Mouse (Mus musculus) large intestine, adult 2 months (tissue): Measurements from ENCODE around the gene Kcnip1. TPM values are rescaled to one million over a fixed set of nuclear protein-coding genes. Genes with fewer than 3 reads are reported as not detected.

ENCODE experiments used
- DNase-seq: peaks from one replicate; pipeline ENCODE4 v3.0.0-alpha.2; 2012; ENCODE audit warnings: low read depth, low spot score
- WGBS: fragments of 180-500 bp; shearing (Covaris S2); methylation state at CpG from one replicate; pipeline ENCODE4 v1.1.7; 2018; 5-methylcytosine and 5-hydroxymethylcytosine counted together
- polyA plus RNA-seq: library from polyadenylated mRNA; depleted of rRNA; stranded (reverse); fragments of >200 nt; gene quantifications from 2 replicates; pipeline ENCODE4 v1.2.3, GENCODE M21; 2012

Kcnip1 gene
- polyA plus RNA-seq, 1 experiment, result 0.50 TPM

DNA sequence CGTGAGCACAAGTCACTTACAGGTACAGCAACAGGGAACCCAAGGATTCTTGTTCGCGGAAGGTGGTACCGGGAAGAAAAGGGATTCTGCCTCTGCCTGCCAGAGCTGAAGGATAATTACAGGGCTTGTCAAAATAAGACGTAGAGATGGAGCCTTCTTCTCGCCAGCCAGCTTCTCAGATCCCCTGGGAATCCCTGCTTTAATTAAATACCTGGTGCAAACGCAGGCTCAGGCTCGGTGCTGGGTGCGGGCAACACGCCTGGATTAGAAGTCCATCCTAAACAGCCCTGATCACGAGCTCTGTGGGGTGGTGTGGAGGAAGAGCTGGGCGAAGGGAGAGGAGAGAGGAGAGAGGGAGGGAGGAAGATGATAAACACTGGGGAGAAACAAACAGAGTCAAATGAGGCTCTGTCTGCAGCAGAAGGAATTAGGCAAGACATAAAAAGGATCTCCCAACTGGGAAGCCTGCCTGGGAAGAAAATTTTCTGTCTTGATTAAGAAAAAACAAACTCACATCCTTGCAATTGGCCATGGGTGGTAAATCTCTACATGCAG lies 194.8 kb downstream of the Kcnip1 start:
- WGBS, result 45% methylated on average over 12 of the region's 12 CpGs
- DNase-seq, result no peak

GRCm38 (mm10) chr11:33787362-33787761 lies 205.6 kb downstream of the Kcnip1 start:
- 25% methylated on average over 5 of the region's 5 CpGs for WGBS

GRCm38 (mm10) chr11:33786572-33786971 lies 206.4 kb downstream of the Kcnip1 start:
- DNase-seq, result no peak
- 79% methylated on average over 4 of the region's 4 CpGs for WGBS

More at GRCm38 (mm10) chr11:33787362-33787761, 205.6 kb downstream of the Kcnip1 start:
- DNase-seq, result no peak

- WGBS, result 46% methylated on average over 10 of the region's 10 CpGs
- no peak for DNase-seq
Measured at GRCm38 (mm10) chr11:33781561-33781971, 211.4 kb downstream of the Kcnip1 start.

- WGBS, result 68% methylated on average over 4 of the region's 4 CpGs
- no peak for DNase-seq
Measured at GRCm38 (mm10) chr11:33780263-33780662, 212.7 kb downstream of the Kcnip1 start.

DNA sequence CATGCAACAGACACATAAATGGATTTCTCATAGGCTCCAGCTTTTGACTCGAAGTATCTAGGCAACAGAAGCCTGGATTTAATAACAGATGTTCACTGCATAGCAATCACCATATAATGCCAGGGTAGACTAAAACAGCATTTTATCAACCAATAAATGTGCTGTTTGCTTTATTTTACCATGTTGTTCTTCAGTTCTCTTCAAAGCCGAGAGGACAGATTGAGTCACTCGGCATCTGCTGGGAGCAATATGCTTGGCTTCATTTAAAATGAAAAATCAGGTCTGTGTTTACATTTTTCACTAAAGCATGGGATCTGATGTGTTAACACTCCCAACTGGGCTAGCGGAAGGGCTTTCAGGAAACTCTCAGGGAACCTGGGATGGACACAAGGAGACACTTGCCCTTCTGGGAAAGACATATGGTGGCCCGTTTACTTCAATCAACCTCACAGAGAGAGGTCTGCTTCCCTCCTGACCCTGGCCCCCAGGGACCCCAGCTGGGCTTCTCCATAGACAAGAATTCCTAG lies 220.3 kb downstream of the Kcnip1 start:
- WGBS, result 54% methylated on average over 5 of the region's 5 CpGs
- no peak for DNase-seq

DNA sequence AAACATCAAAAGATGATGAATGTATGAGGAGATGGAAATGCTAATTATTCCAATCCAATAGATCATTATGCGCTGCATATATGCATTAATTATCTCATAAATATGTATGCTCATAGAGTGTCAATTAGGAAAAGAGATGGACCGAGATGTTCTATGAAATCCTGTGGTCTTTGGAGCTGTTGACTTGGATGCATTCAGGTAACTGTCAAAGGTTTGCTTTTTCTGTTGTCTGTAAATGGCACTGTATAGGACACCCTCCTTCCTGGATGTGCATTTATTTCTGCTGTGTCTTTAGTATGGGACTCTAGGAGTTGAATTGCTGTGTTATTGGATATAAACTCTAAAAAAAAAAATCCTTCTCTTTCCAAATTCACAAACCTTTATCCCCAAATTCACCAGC lies 220.9 kb downstream of the Kcnip1 start:
- DNase-seq, result no peak
- WGBS, result 94% methylated on average over 2 of the region's 2 CpGs

DNA sequence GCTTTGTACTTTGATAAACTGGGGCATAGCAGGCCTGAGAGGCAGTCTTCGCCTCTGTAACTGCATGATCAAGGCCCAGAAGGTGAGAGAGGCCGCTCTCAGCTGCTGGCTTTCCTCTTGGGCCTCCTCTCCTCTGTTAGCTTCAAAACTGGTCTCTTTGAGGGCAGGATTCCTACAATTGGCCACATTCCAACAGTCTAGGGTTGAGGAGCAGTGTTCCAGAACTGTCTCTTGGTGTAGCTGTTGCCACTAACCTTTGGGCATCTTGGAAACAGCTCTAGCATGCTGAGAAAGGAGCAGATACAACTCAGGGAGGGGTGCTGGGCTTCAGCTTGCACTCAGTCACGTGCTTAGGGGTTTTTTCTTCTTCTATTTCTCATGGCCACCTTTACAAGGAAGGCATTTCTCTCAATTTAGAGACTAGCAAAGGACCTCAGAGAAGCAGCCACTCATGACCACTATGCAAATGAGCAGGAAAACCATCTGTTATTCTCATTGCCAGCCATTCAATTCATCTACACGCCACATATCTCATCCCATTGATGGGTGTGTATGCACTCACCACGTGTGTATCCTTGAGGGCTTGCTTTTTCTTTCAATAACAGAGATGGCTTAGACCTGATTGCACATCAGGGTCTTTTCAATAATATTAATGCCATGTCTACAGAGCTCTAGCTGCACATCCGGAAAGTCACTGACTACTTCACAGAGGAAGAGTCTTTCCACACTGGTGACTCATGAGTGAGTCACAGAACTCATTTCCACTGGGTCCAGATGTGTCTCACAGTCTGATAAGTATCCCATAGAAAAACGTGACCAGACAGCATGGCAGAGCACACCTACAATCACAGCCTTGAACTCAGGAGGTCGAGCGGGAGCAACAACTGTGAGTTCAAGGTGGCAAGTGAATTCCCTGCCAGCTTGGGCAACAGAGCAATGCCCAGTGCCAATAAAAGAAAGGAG lies 225.7 kb downstream of the Kcnip1 start:
- 62% methylated on average over 9 of the region's 9 CpGs for WGBS
- DNase-seq, result no peak

GRCm38 (mm10) chr11:33761201-33761755 lies 231.7 kb downstream of the Kcnip1 start:
- DNase-seq, result no peak
- WGBS, result 83% methylated on average over 16 of the region's 16 CpGs

DNA sequence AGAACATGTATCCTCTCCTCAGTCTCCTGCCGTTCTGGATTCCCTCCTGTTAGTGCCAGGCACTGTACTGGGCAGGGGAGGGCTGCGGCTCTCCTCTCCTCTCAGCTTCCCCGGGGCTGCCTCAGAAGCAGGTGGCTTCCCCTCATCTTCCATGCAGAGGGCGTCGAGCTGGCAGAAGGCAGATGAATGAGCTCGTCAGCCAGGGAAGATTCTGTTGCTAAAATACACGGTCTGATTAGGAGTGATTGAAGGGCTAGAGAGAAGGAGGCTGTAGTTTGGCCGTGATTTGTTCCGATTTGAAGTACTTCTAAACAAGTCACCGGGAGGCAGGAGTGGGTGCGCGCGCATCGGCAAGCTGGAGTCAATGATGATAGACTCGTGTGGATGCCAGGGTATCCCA lies 236.3 kb downstream of the Kcnip1 start:
- no peak for DNase-seq
- 70% methylated on average over 15 of the region's 15 CpGs for WGBS

GRCm38 (mm10) chr11:33752431-33752873 lies 240.5 kb downstream of the Kcnip1 start:
- DNase-seq, result no peak
- 62% methylated on average over 4 of the region's 4 CpGs for WGBS

- WGBS, result 87% methylated on average over 6 of the region's 6 CpGs
Measured at GRCm38 (mm10) chr11:33751503-33751902, 241.4 kb downstream of the Kcnip1 start.

DNA sequence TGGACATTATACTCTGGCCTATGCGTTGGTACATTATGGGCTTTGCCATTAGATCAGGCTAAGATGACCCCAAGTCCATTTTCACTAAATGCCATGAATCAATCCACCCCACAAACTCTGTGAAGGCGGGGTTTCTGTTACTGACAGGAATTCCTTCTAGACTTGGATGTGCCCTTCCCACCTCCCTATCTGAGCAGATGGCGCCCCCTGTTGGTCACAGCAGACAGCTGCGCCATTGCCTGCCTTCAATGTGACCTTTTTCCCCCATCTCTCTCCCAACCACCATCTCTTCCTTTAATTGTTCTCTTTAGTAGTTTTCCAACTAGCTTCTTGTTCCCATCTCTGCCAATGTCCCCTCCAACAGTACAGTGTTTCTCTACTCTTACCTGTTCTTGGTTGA lies 243.0 kb downstream of the Kcnip1 start:
- WGBS, result 78% methylated on average over 4 of the region's 4 CpGs
- DNase-seq, result no peak

More at GRCm38 (mm10) chr11:33751503-33751902, 241.4 kb downstream of the Kcnip1 start:
- DNase-seq, result no peak

DNA sequence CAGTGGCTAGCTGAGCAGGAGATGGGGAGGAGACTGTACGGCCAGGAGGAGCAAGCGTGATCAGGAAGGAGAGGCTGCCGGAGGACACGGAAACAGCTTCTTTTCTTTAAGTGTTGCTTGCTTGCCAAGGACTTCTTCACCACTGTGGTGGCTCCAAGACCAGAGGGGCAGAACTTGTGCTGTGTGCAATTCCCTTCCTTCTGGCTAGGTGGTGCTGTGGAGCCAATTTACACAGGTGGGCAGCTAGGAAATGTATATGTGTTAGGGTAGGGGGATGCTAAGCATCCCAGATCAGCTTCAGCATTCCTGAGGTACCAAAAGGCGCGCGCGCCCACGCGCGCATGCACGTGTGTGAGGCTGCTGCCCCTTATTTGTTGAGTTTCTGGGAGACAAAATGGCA lies 243.5 kb downstream of the Kcnip1 start:
- 93% methylated on average over 12 of the region's 12 CpGs for WGBS
- no peak for DNase-seq

DNA sequence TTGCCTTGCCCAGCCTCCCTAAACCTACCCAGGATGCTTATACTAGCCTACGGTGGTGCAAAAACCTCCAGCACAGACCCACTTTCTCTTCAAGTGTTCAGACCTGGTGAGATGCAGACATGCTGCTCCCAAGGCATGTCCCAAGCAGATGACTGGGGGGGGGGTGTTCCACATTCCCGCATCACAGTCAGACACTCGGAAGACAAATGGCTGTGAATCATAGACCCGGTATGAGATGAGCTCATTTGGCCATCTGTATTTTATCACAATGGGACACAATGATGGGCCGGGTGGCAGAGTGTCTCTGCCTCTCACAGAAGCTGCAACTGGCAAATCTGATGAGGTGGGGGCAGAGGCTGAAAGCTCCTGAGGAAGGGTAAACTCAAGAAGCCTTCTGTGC lies 244.2 kb downstream of the Kcnip1 start:
- WGBS, result 63% methylated on average over 5 of the region's 5 CpGs
- DNase-seq, result no peak

DNA sequence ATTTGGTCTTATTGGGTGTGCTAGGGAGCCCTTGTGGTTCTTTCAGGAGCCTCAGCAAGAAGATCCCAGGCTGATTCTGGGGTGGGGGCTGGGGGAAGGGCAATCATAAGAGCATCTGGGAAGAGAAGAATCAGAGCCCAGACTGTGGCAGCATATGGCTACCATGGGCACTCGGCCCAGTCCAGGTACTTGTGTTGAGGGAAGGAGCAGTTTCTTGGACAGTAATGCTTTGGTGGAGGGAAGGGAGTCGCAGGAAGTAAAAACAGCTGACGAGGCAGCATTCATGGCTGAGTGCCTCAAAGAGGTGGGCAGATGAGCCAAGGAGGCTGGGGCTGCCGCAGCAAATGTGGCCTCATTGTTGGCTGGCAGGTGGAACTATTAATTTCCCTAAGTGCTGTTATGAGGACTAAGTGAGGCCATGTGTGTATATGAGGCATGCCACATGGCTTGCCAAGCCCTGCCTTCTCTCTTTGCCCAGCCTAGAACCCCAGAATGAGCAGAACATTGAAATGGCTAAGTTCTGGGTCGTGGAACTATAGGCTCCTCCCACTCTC lies 245.5 kb downstream of the Kcnip1 start:
- WGBS, result 64% methylated on average over 5 of the region's 5 CpGs
- no peak for DNase-seq

DNA sequence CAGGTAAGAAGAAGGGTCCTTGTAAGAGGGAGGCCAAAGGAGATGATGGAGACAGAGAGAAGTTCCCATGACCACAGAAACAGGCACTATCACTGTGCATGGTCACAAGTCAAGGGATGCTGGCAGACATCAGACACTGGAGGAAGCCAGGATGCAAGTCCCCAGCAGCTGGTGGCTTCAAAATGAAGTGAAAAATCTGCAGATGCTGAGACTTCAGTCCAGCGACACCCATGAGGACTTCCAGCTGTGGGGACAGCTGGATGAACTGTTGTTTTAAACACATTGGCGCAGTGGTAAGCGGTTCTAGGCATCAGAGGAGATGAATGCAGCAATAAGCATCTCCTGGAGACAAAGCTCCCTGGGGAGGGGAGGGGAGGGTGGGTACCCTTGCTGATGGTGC lies 246.6 kb downstream of the Kcnip1 start:
- DNase-seq, result no peak
- WGBS, result 68% methylated on average over 3 of the region's 3 CpGs

GRCm38 (mm10) chr11:33745821-33746329 lies 247.1 kb downstream of the Kcnip1 start:
- no peak for DNase-seq
- WGBS, result 81% methylated on average over 3 of the region's 3 CpGs

DNA sequence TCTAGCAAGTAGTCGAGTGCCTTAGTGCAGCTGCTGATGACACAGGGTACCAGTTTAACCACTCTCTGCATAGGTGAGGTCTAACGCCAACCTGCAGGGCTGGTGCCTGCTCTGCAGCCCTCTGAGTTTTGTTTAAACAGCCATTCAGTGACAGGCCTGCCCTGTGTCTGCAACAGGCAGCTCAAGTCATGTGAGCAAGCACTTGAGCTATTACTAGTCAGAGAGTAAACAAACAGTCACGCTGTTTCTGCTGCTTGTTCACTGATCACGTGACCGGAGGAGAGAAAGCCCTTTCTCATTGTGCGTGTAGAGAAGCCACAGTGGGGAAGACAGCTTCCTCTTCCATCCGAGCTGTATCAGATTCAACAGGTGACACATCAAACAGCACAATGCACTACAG lies 248.5 kb downstream of the Kcnip1 start:
- DNase-seq, result no peak
- WGBS, result 7% methylated on average over 7 of the region's 7 CpGs

DNA sequence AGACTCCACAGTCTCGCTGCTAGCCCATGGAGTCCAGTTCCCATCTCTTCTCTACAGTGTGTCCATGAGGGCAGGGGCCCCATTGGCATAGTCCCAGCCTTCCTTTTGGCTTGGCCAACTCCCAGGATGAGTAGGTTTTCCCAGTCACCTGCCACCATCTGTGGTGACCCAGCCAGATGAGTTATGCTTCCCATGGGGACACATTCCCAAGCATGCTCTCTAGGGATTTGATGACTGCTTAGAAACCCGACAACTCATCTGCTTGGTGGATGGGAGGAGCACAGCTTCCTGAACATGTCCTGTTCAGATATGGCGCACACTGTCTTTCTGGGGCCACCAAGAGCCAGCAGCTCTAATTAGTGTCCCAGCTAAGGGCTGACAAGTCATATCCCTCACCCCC lies 252.8 kb downstream of the Kcnip1 start:
- DNase-seq, result no peak
- WGBS, result 77% methylated on average over 3 of the region's 3 CpGs
